Mouse (Mus musculus) layer of hippocampus, adult 8-10 months (tissue): ENCODE data around the gene Gm42957. TPM values are rescaled to one million over a fixed set of nuclear protein-coding genes. Genes with fewer than 3 reads are reported as not detected.

ENCODE experiments used
- total RNA-seq, 4 experiments: library from RNA; stranded (reverse); gene quantifications; 2 replicates each; pipeline ENCODE4 v1.2.4; 2022

The Gm42957 gene
- total RNA-seq, 4 experiments from 2014 or later = 0.36 to 1.1 (median 0.66) TPM

Other genes with a start within 250 kb of the Gm42957 start
- gene BC107364, start 183.2 kb upstream of the Gm42957 start, total RNA-seq = not detected
- gene Hfe2, start 110.3 kb upstream of the Gm42957 start, total RNA-seq = under 1 TPM in 2 of 4 experiments, not detected in 2; 0.16 to 0.22 TPM
- 10 to 100 TPM; 23.9 to 39.1 (median 31.6) TPM for gene Txnip, start 77.5 kb upstream of the Gm42957 start, total RNA-seq
- not detected for gene Gm16253, start 58.5 kb upstream of the Gm42957 start, total RNA-seq
- 10 to 100 TPM; 30.1 to 38.6 (median 32.5) TPM for gene Polr3gl, start 41.3 kb upstream of the Gm42957 start, total RNA-seq
- gene Ankrd34a, start 38.8 kb upstream of the Gm42957 start, total RNA-seq = 10 to 100 TPM; 49.5 to 56.2 (median 52.6) TPM
- 10 to 100 TPM; 29.9 to 34.2 (median 31.4) TPM for gene Lix1l, start 34.3 kb upstream of the Gm42957 start, total RNA-seq
- 10 to 100 TPM; 45.5 to 61.5 (median 48.7) TPM for gene Rbm8a, start 5.5 kb upstream of the Gm42957 start, total RNA-seq
- gene Pex11b, start 98 bp upstream of the Gm42957 start, total RNA-seq = 10 to 100 TPM; 53.5 to 66.1 (median 58.1) TPM
- 1 to 10 TPM; 1.5 to 4.0 (median 3.2) TPM for gene Itga10, start 10.1 kb downstream of the Gm42957 start, total RNA-seq
- gene Ankrd35, start 34.7 kb downstream of the Gm42957 start, total RNA-seq = 1 to 10 TPM; 5.9 to 8.7 (median 6.7) TPM
- 10 to 100 TPM; 30.3 to 37.7 (median 34.3) TPM for gene Pias3, start 60.9 kb downstream of the Gm42957 start, total RNA-seq
- 10 to 100 TPM; 12.6 to 18.6 (median 14.5) TPM for gene Nudt17, start 73.1 kb downstream of the Gm42957 start, total RNA-seq
- 10 to 100 TPM; 23.0 to 25.4 (median 25.0) TPM for gene Polr3c, start 92.2 kb downstream of the Gm42957 start, total RNA-seq
- 10 to 100 TPM; 58.6 to 61.8 (median 60.4) TPM for gene Rnf115, start 92.2 kb downstream of the Gm42957 start, total RNA-seq
- under 1 TPM in 2 of 4 experiments, not detected in 2; 0.25 to 0.26 TPM for gene Pdzk1, start 193.8 kb downstream of the Gm42957 start, total RNA-seq
- not detected for gene Cd160, start 193.9 kb downstream of the Gm42957 start, total RNA-seq